In the genomic region with DNA sequence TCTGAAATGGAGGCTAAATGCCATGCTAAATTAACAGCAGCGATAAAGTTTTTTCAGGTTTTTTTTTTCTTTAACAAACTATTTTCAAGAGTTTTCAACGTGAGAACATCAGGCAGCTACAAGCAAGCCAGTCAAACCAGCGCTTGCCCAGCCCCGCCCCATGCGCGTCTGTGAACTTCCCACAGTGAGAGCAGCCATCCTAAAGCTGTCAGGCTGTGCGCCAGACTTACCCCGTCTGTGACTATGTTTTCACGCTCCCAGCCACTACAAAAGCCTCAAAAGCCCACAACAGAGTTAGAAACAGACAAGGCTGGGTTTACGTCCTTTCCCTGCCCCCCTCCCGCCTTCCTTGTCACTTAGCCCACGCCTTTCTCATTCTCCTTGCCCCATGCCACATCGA, we compare ENCODE assay signal across 10 mouse cellular contexts.
DNase-seq lines count a peak whose midpoint lies in the region; ATAC-seq and TF ChIP-seq lines count a peak whose summit lies in the region.
"Had no signal": no experiment of that assay in that cellular context is flagged by ENCODE, and none has a peak within 500 bp of the region (broad histone marks: within the 10 kb centered on the region; RNA-seq: fewer than 3 reads in every experiment).

No protein-coding gene starts in this region.

- peak; percentile 54 for DNase-seq in urinary bladder, postnatal 14 days (ENCODE audit: low spot score)
- DNase-seq in urinary bladder, adult 2 months (ENCODE audit: low spot score), result no peak
- DNase-seq in lung, postnatal 0 days (ENCODE audit: low spot score), result peak; percentile 60
- peak; percentile 61 for DNase-seq in thymus, postnatal 4 days
- DNase-seq in spleen, postnatal 4 days (ENCODE audit: low spot score in 2 of 2), result no peak
- DNase-seq in liver, result no peak
- DNase-seq: adrenal gland, adult 2 months had no signal

- no peak for TF ChIP-seq CTCF in lung, postnatal 0 days (IDR thresholded peaks at IDR 0.05)

- peaks cover 15% of the 10 kb centered on the region for H3K36me3 ChIP-seq in kidney, embryonic 15.5 days
- H3K36me3 ChIP-seq in kidney, embryonic 14.5 days (ENCODE audit: control insufficient read depth, insufficient read depth, low read length), result peaks cover 20% of the 10 kb centered on the region; the same call in 1 of the 2 replicates
- 0 out of 2 replicates have a peak, but pooled peaks cover 8% of the 10 kb centered on the region for H3K36me3 ChIP-seq in lung, postnatal 0 days (ENCODE audit: insufficient read depth, low read length)

- no peak overlapping the region for H3K27ac ChIP-seq in kidney, embryonic 15.5 days
- H3K27ac ChIP-seq in kidney, embryonic 14.5 days (ENCODE audit: low read depth, low read length), result no peak overlapping the region
- H3K27ac ChIP-seq in lung, postnatal 0 days (ENCODE audit: low read length), result no peak overlapping the region
- H3K27ac ChIP-seq: macrophage had no signal

- no peak for TF ChIP-seq EP300 in lung, postnatal 0 days (IDR thresholded peaks at IDR 0.05)

- H3K4me2 ChIP-seq in kidney, embryonic 15.5 days, result peak overlapping the region; percentile 10; the same call in 1 of the 2 replicates
- H3K4me2 ChIP-seq in kidney, embryonic 14.5 days (replicated peaks; ENCODE audit: low read depth, low read length), result no peak overlapping the region
- H3K4me2 ChIP-seq in lung, postnatal 0 days (replicated peaks; ENCODE audit: low read depth, low read length), result no peak overlapping the region

- no peak for ATAC-seq in kidney, embryonic 15.5 days (replicated peaks; ENCODE audit: low FRiP score)
- no peak for ATAC-seq in kidney, embryonic 14.5 days (ENCODE audit: low FRiP score, low TSS enrichment)
- peak; percentile 61 for ATAC-seq in lung, postnatal 0 days

- 55% methylated on average over 13 of the region's 13 CpGs for WGBS in kidney, embryonic 15.5 days
- 52% methylated on average over 13 of the region's 13 CpGs for WGBS in kidney, embryonic 14.5 days
- 48% methylated on average over 13 of the region's 13 CpGs for WGBS in lung, postnatal 0 days

- H3K9me3 ChIP-seq in kidney, embryonic 15.5 days (replicated peaks), result no peaks in the 10 kb centered on the region
- no peaks in the 10 kb centered on the region for H3K9me3 ChIP-seq in kidney, embryonic 14.5 days (ENCODE audit: control insufficient read depth, low read length)
- H3K9me3 ChIP-seq in lung, postnatal 0 days (ENCODE audit: low read length), result no peaks in the 10 kb centered on the region

- H3K4me3 ChIP-seq in kidney, embryonic 15.5 days (replicated peaks), result no peak overlapping the region
- no peak overlapping the region for H3K4me3 ChIP-seq in kidney, embryonic 14.5 days (ENCODE audit: low read length)
- H3K4me3 ChIP-seq in lung, postnatal 0 days (ENCODE audit: low read depth, low read length), result no peak overlapping the region

- peaks cover 25% of the 10 kb centered on the region for H3K4me1 ChIP-seq in kidney, embryonic 15.5 days
- H3K4me1 ChIP-seq in kidney, embryonic 14.5 days (ENCODE audit: control insufficient read depth, insufficient read depth, low read length), result peaks cover 11% of the 10 kb centered on the region; the same call in 1 of the 2 replicates
- peaks cover 5% of the 10 kb centered on the region; the same call in 1 of the 2 replicates for H3K4me1 ChIP-seq in lung, postnatal 0 days (ENCODE audit: insufficient read depth, low read depth, low read length)

- H3K9ac ChIP-seq in kidney, embryonic 15.5 days, result no peak overlapping the region
- H3K9ac ChIP-seq in kidney, embryonic 14.5 days (ENCODE audit: low read depth, low read length), result no peak overlapping the region
- no peak overlapping the region for H3K9ac ChIP-seq in lung, postnatal 0 days (replicated peaks; ENCODE audit: low read depth)

- no peaks in the 10 kb centered on the region for H3K27me3 ChIP-seq in kidney, embryonic 15.5 days
- no peaks in the 10 kb centered on the region for H3K27me3 ChIP-seq in kidney, embryonic 14.5 days (ENCODE audit: control insufficient read depth, insufficient read depth, low read length)
- no peaks in the 10 kb centered on the region for H3K27me3 ChIP-seq in lung, postnatal 0 days (replicated peaks; ENCODE audit: insufficient read depth, low read length)

Comparison
In these comparisons a context has a peak if more than half of its experiments do, and no peak if none do; other contexts are left out.
1. DNase-seq: peak in urinary bladder, postnatal 14 days (single experiment), lung, postnatal 0 days (single experiment) and thymus, postnatal 4 days (single experiment); none in urinary bladder, adult 2 months (single experiment), spleen, postnatal 4 days (0 of 2) and liver (single experiment).